Mouse (Mus musculus): ENCODE measurements around the gene Pogk.

Pogk gene

DNA sequence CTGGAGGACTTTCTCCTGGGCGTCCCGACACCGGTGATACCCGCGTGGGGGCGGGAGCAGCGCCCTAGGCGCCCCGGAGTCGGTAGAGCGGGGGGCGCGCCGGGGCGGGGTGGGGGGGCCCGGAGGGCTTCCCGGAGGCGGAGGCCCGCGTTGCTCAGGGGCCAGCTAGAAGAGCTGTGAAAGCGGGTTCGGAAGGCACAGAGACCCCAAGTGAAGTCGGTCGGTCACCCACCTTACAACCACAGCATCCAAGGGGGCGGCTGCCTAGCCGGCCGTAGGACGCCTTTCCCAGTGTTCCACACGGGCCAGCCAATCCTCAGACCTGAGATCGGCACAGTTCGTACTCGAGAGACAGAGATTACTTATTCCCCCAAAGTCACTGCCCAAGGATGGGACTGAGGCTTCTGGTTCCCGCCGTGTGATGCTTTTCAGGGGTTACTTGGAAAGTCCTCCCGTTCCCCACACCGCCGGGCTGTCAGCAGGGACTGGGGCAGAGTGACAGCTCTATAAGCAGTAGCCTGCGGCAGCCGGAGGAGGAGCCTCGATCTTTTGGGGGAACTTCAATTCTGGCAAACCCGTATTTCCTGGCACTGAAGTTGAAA lies 29.9 kb downstream of the Pogk start:
- DNase-seq (ENCODE audit: low read depth, low spot score), result peak; percentile 35

GRCm38 (mm10) chr1:166379013-166379629 lies 30.5 kb downstream of the Pogk start, which contains the start of gene Tada1:
TSS of gene Tada1 (plus strand) at chr1:166379097.
- peak; percentile 97 for DNase-seq (ENCODE audit: low read depth, low spot score)

DNA sequence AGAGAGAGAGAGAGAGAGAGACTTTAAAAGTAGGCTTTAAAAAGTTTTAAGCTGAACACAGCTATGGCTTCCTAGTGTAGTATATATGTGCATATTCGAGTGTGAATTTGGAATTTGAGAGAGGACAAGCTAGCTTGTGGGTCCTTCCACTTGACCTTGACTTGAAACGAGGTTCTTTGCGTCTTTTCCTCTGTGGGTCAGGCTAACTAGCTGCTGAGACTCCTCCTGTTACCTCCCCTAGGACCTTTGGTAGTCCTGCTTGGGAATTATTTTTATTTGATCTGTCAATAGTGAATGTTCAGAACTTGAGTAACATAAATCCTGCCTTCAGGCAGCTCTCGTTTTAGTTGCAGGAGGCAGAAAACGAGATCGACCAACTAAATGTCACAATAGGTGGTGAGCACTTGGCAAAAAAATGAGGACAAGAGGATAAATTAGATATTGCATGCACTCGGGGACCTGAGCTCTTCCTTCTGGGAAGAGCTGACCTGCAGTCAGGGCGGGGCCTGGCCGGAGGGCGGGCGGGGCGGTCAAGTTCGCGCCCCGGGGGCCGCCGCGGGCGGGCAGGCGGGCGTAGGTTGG lies 31.1 kb downstream of the Pogk start:
- no peak for DNase-seq (ENCODE audit: low read depth, low spot score)

DNA sequence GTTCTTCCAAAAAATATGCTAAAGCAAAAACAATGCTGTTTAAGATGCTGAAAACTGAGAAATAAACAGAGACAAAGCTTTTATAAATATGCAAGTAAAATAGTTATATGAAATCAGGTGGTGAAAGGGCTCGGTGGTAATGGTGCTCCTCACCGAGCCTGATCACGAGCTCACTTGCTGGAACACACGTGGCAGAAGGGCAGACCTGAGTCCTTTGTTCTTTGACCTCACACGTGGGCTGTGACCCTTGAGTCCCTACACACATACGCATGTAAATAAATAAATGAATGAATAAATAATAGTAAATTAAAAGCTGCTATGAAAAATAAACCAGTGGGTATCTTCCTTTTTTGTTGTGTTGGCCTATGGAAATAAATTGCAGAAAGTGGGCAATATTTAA lies 32.5 kb downstream of the Pogk start:
- DNase-seq (ENCODE audit: low read depth, low spot score), result no peak

DNA sequence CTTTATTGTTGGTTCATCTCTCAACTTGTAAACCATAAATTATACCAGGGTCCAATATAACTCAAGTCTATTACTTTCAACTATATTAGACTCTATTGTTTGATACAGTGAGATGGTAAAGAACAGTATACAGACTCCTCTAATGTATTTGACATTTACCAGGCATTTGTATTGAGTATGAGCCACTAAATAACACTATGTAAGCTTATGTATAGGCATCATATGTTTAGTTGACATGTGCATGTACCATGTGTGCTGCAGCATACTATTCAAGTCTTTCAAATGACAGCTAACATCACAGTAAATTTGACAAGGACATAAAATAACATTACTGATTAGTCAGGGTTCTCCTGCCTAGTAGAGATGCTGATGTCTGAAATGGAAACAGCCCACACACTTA lies 46.5 kb downstream of the Pogk start:
- DNase-seq (ENCODE audit: low read depth, low spot score), result no peak

- DNase-seq (ENCODE audit: low read depth, low spot score), result no peak
Observed at GRCm38 (mm10) chr1:166362659-166363058, 47.0 kb downstream of the Pogk start.

GRCm38 (mm10) chr1:166361842-166362241 lies 47.8 kb downstream of the Pogk start:
- no peak for DNase-seq (ENCODE audit: low read depth, low spot score)

DNA sequence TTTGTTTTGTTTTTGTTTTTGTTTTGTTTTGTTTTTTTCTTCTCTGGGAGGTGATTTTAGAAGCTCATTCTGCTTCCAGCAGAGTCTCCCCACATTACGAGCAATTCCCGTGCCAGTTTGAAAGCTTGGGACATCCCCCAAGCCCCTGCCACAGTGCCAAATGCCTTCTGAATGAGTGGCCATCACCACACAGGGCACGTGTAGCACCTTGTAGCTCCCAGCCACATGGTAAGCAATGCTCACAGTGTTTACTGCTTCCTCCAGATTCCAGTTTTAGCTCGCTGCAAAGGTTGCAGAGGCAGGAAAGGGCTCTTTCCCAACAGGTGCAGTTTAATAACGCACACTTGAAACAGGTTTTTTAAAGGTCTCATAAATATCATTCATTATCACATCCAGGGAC lies 48.8 kb downstream of the Pogk start:
- no peak for DNase-seq (ENCODE audit: low read depth, low spot score)

DNA sequence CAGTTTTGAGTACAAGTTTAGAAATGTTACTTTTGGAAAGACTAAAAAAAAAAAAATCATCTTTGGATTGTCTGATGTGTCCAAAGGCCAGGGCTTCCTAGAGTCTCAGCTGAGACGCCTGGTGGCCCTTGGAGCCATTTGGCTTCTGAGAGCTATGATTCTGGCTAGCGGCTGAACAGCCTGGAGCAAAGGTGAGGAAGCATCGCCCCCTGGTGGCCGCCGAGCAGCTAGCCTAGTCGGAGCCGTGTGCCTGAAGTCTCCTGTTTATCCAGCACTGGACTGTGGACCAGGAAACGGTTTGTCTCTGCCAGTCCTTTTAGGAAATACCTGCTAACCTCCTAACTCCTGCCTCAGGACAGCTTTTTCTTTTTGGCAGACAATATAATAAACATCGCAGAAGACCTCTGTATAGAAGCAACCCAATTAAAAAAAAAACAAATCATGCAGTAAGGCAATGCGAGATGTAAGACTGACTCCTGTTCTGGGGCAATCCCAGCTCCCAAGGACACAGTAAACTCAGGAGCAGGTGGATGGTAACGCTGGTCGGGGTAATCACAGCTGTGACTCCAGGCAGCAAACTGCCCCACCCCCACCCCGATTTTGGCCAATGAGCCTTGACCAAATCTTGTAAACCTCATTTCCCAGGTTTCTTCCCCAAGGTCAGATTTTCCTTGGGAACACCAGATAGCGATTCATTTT lies 49.4 kb downstream of the Pogk start:
- peak; percentile 74 for DNase-seq (ENCODE audit: low read depth, low spot score)

GRCm38 (mm10) chr1:166349751-166350150 lies 59.9 kb downstream of the Pogk start:
- DNase-seq (ENCODE audit: low read depth, low spot score), result no peak

DNA sequence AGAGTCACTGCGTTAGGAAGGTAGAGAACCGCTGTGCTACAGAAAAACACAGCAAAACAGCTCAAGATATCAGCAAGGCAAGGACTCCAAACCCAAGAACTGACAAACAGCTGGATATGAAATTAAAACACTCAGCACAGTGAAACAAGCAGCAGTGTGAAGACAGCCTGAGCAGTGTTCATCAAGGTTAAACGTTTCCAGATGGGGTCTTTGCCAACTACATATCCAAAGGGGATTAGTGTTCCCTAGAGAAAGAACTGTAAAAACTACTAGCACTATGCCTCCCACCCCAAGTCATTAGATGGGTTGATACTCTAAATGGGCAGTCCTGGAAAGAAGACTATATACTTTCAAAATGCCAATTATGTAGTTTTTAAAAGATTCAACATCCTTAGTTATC lies 60.3 kb downstream of the Pogk start:
- no peak for DNase-seq (ENCODE audit: low read depth, low spot score)

DNA sequence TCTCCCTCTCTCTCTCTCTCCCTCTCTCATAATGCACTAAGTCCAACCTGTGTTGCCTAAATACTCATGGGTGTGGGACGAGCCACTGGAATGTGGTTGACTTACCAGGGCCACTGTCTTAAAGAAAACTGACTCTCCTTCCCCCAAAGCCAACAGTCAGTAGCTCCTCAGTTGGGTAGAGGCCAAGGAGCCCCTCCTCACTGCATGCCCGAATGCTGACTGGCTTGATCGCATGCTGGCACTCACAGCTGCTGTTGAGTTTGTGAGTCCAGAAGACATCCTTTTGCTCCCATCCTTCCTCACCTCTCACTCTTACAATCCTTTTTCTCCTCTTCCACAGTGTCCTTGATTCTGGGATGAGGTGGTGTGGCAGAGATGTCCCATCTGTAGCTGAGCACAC lies 62.8 kb downstream of the Pogk start:
- no peak for DNase-seq (ENCODE audit: low read depth, low spot score)

DNA sequence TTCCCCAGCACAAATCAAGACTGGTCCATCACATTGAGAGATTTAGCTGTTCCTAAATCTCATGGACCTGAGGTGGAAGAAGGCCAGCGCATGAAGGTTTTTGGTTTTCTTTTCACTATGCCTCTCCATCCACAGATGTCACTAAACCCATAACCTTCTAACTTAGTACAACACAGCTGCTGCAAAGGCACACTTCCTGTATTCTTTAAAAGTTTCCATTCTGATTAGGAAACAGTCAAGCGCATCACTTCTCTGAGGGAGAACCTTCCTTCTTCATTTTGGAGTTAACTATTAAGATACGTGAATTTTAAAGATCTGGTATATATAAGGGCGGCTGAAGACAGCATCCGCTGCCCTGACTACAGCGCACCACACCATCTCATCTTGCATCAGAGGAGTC lies 64.1 kb downstream of the Pogk start:
- DNase-seq (ENCODE audit: low read depth, low spot score), result no peak

GRCm38 (mm10) chr1:166344300-166345077 lies 65.2 kb downstream of the Pogk start:
- no peak for DNase-seq (ENCODE audit: low read depth, low spot score)

GRCm38 (mm10) chr1:166343586-166343985 lies 66.1 kb downstream of the Pogk start:
- DNase-seq (ENCODE audit: low read depth, low spot score), result no peak

DNA sequence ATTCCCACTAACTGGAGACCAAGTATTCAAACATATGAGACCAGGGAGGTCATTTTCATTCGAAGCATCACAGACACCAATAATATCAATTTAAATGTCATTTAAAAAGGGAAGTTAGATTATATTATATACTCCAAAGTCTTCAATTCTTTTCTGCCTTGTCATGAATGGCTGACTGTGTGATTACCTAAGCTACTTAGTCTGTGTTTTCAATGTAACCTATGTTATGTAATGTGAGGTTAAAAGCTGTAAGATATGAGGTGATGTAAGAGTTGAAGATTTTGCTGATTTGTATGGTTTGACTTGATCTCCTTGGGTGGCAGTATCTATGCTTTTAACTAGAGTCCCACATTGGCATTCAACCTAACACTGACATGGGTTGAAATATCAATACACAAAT lies 67.1 kb downstream of the Pogk start:
- no peak for DNase-seq (ENCODE audit: low read depth, low spot score)

GRCm38 (mm10) chr1:166342060-166342459 lies 67.6 kb downstream of the Pogk start:
- DNase-seq (ENCODE audit: low read depth, low spot score), result no peak

- peak; percentile 40 for DNase-seq (ENCODE audit: low read depth, low spot score)
Observed at GRCm38 (mm10) chr1:166339110-166339509, 70.6 kb downstream of the Pogk start.
